Comparison of ENCODE assay signal across 9 mouse cellular contexts in the genomic region with DNA sequence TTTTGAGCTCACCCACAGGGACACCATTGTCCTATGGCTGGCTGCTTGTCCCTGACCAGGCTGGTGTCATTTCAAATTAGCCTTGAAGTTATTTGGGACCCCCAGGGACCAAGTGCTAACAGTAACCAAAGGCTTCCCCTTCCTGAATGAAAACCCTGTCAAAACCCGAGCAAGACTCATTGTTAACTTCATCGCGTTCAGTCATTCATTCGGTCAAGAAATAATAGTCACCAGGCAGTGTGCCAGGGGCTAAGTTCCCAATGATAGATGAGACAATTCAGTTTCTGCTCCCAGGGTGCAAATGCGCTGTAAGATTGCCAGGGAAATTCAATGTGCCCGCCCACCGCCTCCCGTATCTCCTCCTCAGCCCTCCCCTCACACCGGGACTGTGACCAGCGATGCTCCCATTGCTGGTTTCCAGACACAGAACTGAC. TPM values are rescaled to one million over a fixed set of nuclear protein-coding genes. Genes with fewer than 3 reads are reported as not detected.
DNase-seq lines count a peak whose midpoint lies in the region; ATAC-seq and TF ChIP-seq lines count a peak whose summit lies in the region.
"Had no signal": no experiment of that assay in that cellular context is flagged by ENCODE, and none has a peak within 500 bp of the region (broad histone marks: within the 10 kb centered on the region; RNA-seq: fewer than 3 reads in every experiment).

No protein-coding gene starts in this region.

- peak overlapping the region; percentile 13; the same call in 1 of the 2 replicates for H3K4me2 ChIP-seq in forebrain, embryonic 16.5 days (ENCODE audit: low read length)
- peak overlapping the region; percentile 30 for H3K4me2 ChIP-seq in hindbrain, postnatal 0 days (ENCODE audit: low read depth, low read length)
- peak overlapping the region; percentile 10; the same call in 1 of the 2 replicates for H3K4me2 ChIP-seq in midbrain, embryonic 11.5 days

- H3K4me3 ChIP-seq in forebrain, embryonic 16.5 days (replicated peaks; ENCODE audit: low read length) = no peak overlapping the region
- H3K4me3 ChIP-seq in hindbrain, postnatal 0 days (ENCODE audit: low read length) = no peak overlapping the region
- no peak overlapping the region for H3K4me3 ChIP-seq in midbrain, embryonic 11.5 days (ENCODE audit: low read depth, low read length)

- no peak overlapping the region for H3K9ac ChIP-seq in forebrain, embryonic 16.5 days (replicated peaks; ENCODE audit: low read depth, low read length)
- no peak overlapping the region for H3K9ac ChIP-seq in hindbrain, postnatal 0 days (replicated peaks; ENCODE audit: low read length)
- H3K9ac ChIP-seq in midbrain, embryonic 11.5 days (ENCODE audit: low read length) = no peak overlapping the region

- WGBS in forebrain, embryonic 16.5 days = 5% methylated on average over 10 of the region's 10 CpGs
- WGBS in hindbrain, postnatal 0 days = 10% methylated on average over 10 of the region's 10 CpGs
- 12% methylated on average over 10 of the region's 10 CpGs for WGBS in midbrain, embryonic 11.5 days

- H3K4me1 ChIP-seq in forebrain, embryonic 16.5 days (replicated peaks; ENCODE audit: control insufficient read depth, insufficient read depth, low read length) = peaks cover 47% of the 10 kb centered on the region
- peaks cover 24% of the 10 kb centered on the region for H3K4me1 ChIP-seq in hindbrain, postnatal 0 days (ENCODE audit: insufficient read depth, low read length)
- H3K4me1 ChIP-seq in midbrain, embryonic 11.5 days (ENCODE audit: control insufficient read depth, insufficient read depth, low read length) = peaks cover 22% of the 10 kb centered on the region

- no peaks in the 10 kb centered on the region for H3K36me3 ChIP-seq in forebrain, embryonic 16.5 days (ENCODE audit: control insufficient read depth, insufficient read depth)
- H3K36me3 ChIP-seq in hindbrain, postnatal 0 days (ENCODE audit: insufficient read depth, low read length) = no peaks in the 10 kb centered on the region
- H3K36me3 ChIP-seq in midbrain, embryonic 11.5 days (ENCODE audit: control insufficient read depth, insufficient read depth, low read length) = no peaks in the 10 kb centered on the region

- H3K27me3 ChIP-seq in forebrain, embryonic 16.5 days (replicated peaks; ENCODE audit: control insufficient read depth, insufficient read depth, low read length) = peaks cover 15% of the 10 kb centered on the region
- H3K27me3 ChIP-seq in hindbrain, postnatal 0 days (ENCODE audit: insufficient read depth, low read length) = peaks cover 4% of the 10 kb centered on the region; the same call in 1 of the 2 replicates
- peaks cover 65% of the 10 kb centered on the region for H3K27me3 ChIP-seq in midbrain, embryonic 11.5 days (ENCODE audit: control insufficient read depth, insufficient read depth, low read length)
- H3K27me3 ChIP-seq: Patski had no signal

- H3K9me3 ChIP-seq in forebrain, embryonic 16.5 days (ENCODE audit: control insufficient read depth, low read length) = no peaks in the 10 kb centered on the region
- no peaks in the 10 kb centered on the region for H3K9me3 ChIP-seq in hindbrain, postnatal 0 days (ENCODE audit: low read length)
- no peaks in the 10 kb centered on the region for H3K9me3 ChIP-seq in midbrain, embryonic 11.5 days (ENCODE audit: control insufficient read depth, low read length)

- peak; percentile 57 for DNase-seq in ovary, postnatal 36 days (ENCODE audit: low spot score)
- no peak for DNase-seq in ovary, postnatal 10 days (ENCODE audit: low spot score)
- DNase-seq in hindbrain, postnatal 0 days (ENCODE audit: low spot score) = peak; percentile 82
- DNase-seq in midbrain, embryonic 11.5 days (ENCODE audit: low spot score, missing footprints) = no peak
- no peak for DNase-seq in spleen, postnatal 36 days (ENCODE audit: low spot score in 2 of 2)
- DNase-seq in spleen, postnatal 10 days (ENCODE audit: low spot score in 2 of 2) = no peak

- no peak overlapping the region for H3K27ac ChIP-seq in forebrain, embryonic 16.5 days (ENCODE audit: low read length)
- no peak overlapping the region for H3K27ac ChIP-seq in hindbrain, postnatal 0 days
- H3K27ac ChIP-seq in midbrain, embryonic 11.5 days (ENCODE audit: low read depth, low read length) = no peak overlapping the region

- peak; percentile 57 for ATAC-seq in forebrain, embryonic 16.5 days
- peak; percentile 49 for ATAC-seq in hindbrain, postnatal 0 days
- peak; percentile 29 for ATAC-seq in midbrain, embryonic 11.5 days (ENCODE audit: low FRiP score)
- ATAC-seq in activated CD4-positive, CD25-positive, alpha-beta regulatory T cell, adult 4 months = no peak
- ATAC-seq: Patski had no signal

- TF ChIP-seq CTCF in hindbrain, postnatal 0 days (IDR thresholded peaks at IDR 0.05; ENCODE audit: low read depth) = no peak

RNA-seq across cellular contexts. Expression of a gene that starts 2.0 kb away (rescaled TPM):
- polyA plus RNA-seq in forebrain, embryonic 16.5 days (2015; fragmentation: Nextera tagmentation; extraction: Ambion mirVana) = 0.70 and 0.87 TPM in 2 replicates
- 8.7 and 11.7 TPM in 2 replicates for total RNA-seq in hindbrain, postnatal 0 days (2014; rRNA removed)
- polyA plus RNA-seq in hindbrain, postnatal 0 days (2015; fragmentation: Nextera tagmentation; extraction: Ambion mirVana) = 3.9 and 4.8 TPM in 2 replicates
- 2.2 and 2.3 TPM in 2 replicates for polyA plus RNA-seq in midbrain, embryonic 11.5 days (2014; fragmentation: Nextera tagmentation; extraction: Ambion mirVana)
- not detected for polyA plus RNA-seq in activated CD4-positive, CD25-positive, alpha-beta regulatory T cell, adult 4 months (2017; shearing (Covaris generic))

Comparison
In these comparisons a context has a peak if more than half of its experiments do, and no peak if none do; other contexts are left out.
1. DNase-seq: peak in ovary, postnatal 36 days (single experiment) and hindbrain, postnatal 0 days (single experiment); none in ovary, postnatal 10 days (single experiment), midbrain, embryonic 11.5 days (single experiment), spleen, postnatal 36 days (0 of 2) and spleen, postnatal 10 days (0 of 2).
2. Peak in every context shown above with its lines, with median percentiles within 50 percentile points of each other: H3K4me2 ChIP-seq.